Mouse (Mus musculus) stomach, postnatal 0 days (tissue): ENCODE measurements at regions not wholly inside any gene's neighbourhood (a gene's known extent, or its start where the extent isn't known, plus 50 kb on each side); places are given as distances from the start of the nearest gene placed in this dataset.

Source experiments
- CTCF ChIP-seq: IDR thresholded peaks from 2 replicates; pipeline ENCODE4 v1.5.1; 2016; ENCODE audit warnings: antibody characterized with exemption, low read depth, mild to moderate bottlenecking, moderate library complexity
- EP300 ChIP-seq: optimal IDR thresholded peaks from 2 replicates; pipeline ENCODE3; 2016; ENCODE audit warnings: antibody characterized with exemption

- TF ChIP-seq CTCF, result no peak
- no peak for TF ChIP-seq EP300
These were observed 150.1 kb upstream of the Eomes start for GRCm38 (mm10) chr9:118327904-118328303.
